Mouse (Mus musculus): ENCODE results near the gene Sbno2.

Sbno2 gene

GRCm38 (mm10) chr10:80017771-80018170 is 87.6 kb downstream of the Sbno2 start:
- in situ Hi-C loops (cut with MboI), result no loop called here

- in situ Hi-C loops (cut with MboI), result no loop called here
Measured at GRCm38 (mm10) chr10:80017361-80017760, 88.0 kb downstream of the Sbno2 start.

GRCm38 (mm10) chr10:80016931-80017330 is 88.4 kb downstream of the Sbno2 start:
- in situ Hi-C loops (cut with MboI), result no loop called here

- in situ Hi-C loops (cut with MboI), result no loop called here
Measured at GRCm38 (mm10) chr10:80016511-80016910, 88.9 kb downstream of the Sbno2 start, which contains the start of gene Arhgap45. Arhgap45 (plus strand) TSS chr10:80016653.

- in situ Hi-C loops (cut with MboI), result no loop called here
Measured at GRCm38 (mm10) chr10:80015583-80015982, 89.8 kb downstream of the Sbno2 start.

- in situ Hi-C loops (cut with MboI), result no loop called here
Measured at GRCm38 (mm10) chr10:80014484-80015290, 90.7 kb downstream of the Sbno2 start.

GRCm38 (mm10) chr10:80013609-80014008 is 91.8 kb downstream of the Sbno2 start:
- in situ Hi-C loops (cut with MboI), result no loop called here

GRCm38 (mm10) chr10:80011740-80012139 is 93.6 kb downstream of the Sbno2 start:
- in situ Hi-C loops (cut with MboI), result no loop called here

All from mature B cell (primary cell).